Mouse (Mus musculus) heart, adult 2 months (tissue): ENCODE data around the gene Rpl18.

Source experiments
- CTCF ChIP-seq: fragments of 200-600 bp; IDR thresholded peaks from 2 replicates; pipeline ENCODE4 v1.8.1; 2022; ENCODE audit warnings: antibody characterized with exemption, mild to moderate bottlenecking, moderate library complexity
- EP300 ChIP-seq: fragments of 200-500 bp; IDR thresholded peaks from 2 replicates; pipeline ENCODE4 v1.6.1; 2011; ENCODE audit warnings: low read depth, low read length, control low read depth; ENCODE audit not compliant: insufficient read depth
- POLR2A ChIP-seq: fragments of 200-500 bp; IDR thresholded peaks from 2 replicates; pipeline ENCODE4 v1.6.1; 2011; ENCODE audit warnings: mild to moderate bottlenecking, low read depth, low read length, control low read depth; ENCODE audit not compliant: insufficient read depth

- TF ChIP-seq CTCF (no peak), POLR2A (0 out of 2 replicates have a peak, but pooled peaks have one; percentile 10), EP300 (no peak)
Observed at GRCm38 (mm10) chr7:45713396-45713795, 1.9 kb upstream of the Rpl18 start.
